Mouse (Mus musculus): Measurements from ENCODE around the gene Prkcz. TPM values are rescaled to one million over a fixed set of nuclear protein-coding genes. Genes with fewer than 3 reads are reported as not detected.

Prkcz gene
- total RNA-seq (2021): 1 to 10 TPM; 1.6 to 2.6 TPM
- long read RNA-seq, experiment 1, partial matches to known transcripts: 2 of 3 reads
- long read RNA-seq, experiment 1, other reads (novel, unspliced or antisense): 0 of 3 reads
- long read RNA-seq, experiment 2, full-length matches to known transcripts: 5 of 7 reads
- long read RNA-seq, experiment 2, partial matches to known transcripts: 0 of 7 reads
- long read RNA-seq, experiment 2, other reads (novel, unspliced or antisense): 2 of 7 reads

DNA sequence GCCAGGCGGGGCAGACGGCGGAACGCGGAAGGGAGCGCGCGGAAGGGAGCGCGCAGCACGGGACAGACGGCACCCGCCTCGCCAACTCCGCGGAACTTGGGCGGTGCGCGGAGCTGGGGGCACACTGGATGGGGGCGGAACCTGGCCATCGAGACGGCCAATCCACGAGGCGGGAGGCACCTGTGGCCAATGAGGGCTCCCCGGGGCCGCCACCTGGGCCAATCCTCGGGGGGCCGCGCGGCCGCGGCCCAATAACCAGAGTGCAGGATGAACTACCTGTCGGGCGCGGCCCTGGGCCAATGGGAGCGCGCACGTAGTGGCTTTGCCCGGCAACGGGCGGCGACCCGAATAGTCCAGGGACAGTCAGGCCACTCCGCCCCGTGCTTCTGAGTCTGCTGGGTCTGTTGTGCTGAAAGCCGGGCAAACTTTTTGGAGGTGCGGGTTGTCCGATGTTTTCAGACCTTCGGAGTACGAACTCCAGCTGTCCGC lies at the start of gene Prkcz:
Gene Prkcz (minus strand): TSS at position 59 of the 489 bp plus-strand sequence.
- intact Hi-C loops (cut with DNase I; ENCODE audit: low total_unique reads): no loop called here
- peak; percentile 67 for DNase-seq

DNA sequence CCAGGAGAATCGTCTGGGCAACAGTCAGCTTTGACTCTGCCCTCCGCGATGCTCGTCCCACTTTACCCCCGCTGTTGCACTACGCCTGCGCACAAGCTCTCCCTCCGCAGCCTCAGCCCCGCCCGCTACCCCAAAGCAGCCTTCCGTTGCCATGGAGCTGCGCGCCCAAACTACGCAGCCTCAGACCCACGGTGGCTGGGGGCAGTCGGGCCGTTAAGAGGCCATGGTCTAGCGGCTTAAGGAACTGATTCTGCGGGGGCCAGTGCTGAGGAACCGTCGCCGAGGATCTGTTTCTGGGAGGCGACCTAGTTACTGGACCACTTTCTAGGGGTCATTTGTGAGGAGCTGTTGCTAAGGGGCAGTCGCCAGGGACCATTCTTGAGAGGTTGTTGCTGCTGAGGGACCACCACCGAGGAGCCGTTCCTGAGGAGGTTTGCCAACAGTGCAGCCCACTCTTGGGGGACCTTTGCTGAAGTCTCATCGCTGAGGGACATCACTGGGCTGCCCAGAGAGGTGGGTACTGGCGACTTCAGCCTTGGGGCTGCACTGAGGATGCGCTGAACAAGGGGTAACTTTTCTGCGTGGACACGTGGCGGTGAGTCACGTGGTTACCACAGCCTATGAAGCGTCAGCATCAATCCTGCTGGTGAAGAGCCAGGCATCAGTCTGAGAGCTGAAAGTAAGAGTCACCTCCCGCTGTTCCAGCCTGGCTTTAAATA lies 48.1 kb upstream of the Prkcz start, which contains the start of gene Cfap74:
Gene Cfap74 (plus strand): TSS at position 133 of the 719 bp plus-strand sequence.
- intact Hi-C loops (cut with DNase I; ENCODE audit: low total_unique reads): no loop called here
- DNase-seq: peak; percentile 84

DNA sequence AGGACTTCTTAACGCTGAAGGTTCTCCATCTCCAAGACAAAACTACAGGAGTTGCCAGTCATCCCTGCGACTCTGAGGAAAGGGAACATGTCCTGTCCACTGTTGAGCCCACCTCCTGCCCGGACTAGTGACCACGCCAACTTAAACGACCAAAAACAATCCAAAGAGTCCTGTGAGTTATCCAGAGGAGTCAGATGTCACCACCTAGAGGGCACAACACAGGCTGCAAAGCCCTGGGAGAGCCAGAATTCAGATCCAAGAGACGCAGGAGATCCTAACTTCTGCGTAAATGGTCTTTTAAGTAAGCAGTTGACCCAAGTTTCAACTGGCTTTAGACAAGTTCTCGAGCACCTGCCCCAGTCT lies 47.5 kb upstream of the Prkcz start:
- DNase-seq: no peak
- intact Hi-C loops (cut with DNase I; ENCODE audit: low total_unique reads): no loop called here

DNA sequence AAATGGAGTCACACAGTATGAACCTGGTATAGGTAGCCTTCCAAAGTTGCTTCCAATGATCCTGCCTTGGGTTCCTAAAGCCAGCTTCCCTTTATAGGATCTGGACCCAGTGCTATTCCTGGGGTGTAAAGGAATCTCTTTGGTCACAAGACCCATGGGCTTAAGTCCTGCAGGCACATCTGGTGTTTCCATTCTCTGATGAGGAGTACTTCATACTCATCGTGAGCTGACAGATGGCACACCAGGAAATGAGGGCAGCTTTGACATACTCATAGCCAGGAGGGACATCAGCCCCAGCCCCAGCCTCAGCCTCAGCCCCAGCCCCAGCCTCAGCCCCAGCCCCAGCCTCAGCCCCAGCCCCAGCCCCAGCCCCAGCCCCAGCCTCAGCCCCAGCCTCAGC lies 41.3 kb upstream of the Prkcz start:
- intact Hi-C loops (cut with DNase I; ENCODE audit: low total_unique reads): no loop called here

DNA sequence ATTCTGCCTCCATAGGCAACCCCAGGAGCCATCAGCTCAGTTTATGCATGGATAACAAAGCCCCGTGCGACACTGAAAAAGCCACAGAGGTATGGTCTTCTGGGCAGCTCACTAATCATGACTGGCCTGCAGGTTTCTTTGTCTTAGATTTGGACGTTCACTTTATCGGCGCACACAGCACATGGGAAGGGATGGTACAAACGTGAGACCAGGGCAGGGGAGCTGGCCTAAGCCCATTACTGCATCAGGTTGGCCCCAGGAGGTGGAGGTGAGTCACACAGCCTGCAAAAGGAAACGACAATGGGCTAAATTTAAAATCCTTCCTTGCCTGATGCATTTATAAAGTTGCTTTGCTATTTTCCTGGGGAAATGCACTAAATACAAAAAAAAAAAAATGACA lies 40.0 kb upstream of the Prkcz start:
- intact Hi-C loops (cut with DNase I; ENCODE audit: low total_unique reads): no loop called here

More for the DNA sequence above, 41.3 kb upstream of the Prkcz start:
- DNase-seq: no peak

DNA sequence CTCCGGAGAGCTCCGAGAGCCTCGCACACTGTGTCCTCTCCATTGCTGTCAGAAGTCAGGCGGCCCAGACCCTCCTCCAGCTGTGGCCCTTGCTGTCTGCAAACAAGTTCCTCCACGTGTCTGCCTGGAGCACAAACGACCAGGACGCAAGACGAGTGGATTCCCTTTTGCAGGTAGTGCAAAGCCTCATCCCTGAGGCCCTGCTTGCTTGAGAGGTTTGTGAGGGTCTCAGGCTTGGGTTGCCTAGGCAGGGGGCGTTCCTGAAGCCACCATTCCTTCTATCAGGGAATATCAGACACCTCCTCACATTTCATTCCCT lies 37.0 kb upstream of the Prkcz start:
- no peak for DNase-seq
- intact Hi-C loops (cut with DNase I; ENCODE audit: low total_unique reads): no loop called here

More for the DNA sequence above, 40.0 kb upstream of the Prkcz start:
- DNase-seq: no peak

DNA sequence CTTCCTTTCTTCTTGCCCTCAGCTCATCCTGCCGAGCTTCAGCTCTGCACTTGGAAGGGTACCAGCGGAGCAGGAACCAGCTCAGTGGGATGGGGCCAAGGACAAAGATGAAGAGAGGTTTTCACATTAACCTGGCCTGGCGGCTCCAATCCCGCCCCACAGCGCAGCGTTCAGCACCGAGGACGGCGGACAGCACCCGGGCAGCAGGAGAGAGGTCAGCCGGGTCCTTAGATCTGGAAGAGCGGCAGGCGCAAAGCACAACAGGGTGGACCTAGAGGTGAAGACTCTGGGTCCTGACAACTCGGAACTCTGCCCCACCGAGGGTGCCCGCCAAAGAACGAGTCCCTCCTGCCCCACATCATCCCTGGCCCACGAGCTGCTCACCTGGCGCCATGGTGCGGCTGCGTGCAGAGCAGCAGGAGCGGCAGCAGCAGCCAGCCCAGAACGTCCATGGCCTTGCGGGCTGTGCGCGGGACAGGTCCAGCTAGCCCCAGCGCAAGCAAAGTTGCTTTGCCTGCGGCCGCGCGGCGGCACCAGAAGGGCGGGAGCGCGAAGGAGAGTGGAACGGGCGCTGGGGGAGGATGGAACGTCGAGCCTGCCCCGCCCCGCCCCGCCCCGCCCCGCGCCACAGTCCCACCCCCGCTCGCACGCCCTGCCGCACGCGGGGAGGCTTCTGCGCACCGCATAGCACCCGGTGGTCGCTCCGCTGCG lies 36.5 kb upstream of the Prkcz start, which contains the start of gene Gabrd:
Gene Gabrd (minus strand): TSS at position 602 of the 711 bp plus-strand sequence.
- intact Hi-C loops (cut with DNase I; ENCODE audit: low total_unique reads): no loop called here
- peak; percentile 58 for DNase-seq

DNA sequence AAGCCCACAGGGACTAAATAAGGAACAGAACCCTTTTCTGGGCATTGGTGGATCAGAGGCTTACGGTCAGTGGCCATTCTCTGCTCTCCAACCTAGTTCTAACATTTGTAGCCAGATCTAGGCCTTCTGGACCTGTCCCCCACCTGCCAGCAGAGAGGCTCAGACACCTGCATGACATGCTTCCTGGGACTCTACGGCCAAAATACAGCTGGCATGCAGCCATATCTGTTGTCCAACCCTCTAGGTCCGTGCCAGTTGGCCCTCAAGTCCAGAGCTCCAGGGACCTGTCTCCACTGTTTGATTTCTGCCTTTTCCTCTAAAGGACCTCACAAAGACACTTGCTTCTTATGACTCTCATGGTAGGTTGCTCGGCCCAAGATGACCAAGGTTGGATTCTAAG lies 35.6 kb upstream of the Prkcz start:
- no peak for DNase-seq
- intact Hi-C loops (cut with DNase I; ENCODE audit: low total_unique reads): no loop called here

DNA sequence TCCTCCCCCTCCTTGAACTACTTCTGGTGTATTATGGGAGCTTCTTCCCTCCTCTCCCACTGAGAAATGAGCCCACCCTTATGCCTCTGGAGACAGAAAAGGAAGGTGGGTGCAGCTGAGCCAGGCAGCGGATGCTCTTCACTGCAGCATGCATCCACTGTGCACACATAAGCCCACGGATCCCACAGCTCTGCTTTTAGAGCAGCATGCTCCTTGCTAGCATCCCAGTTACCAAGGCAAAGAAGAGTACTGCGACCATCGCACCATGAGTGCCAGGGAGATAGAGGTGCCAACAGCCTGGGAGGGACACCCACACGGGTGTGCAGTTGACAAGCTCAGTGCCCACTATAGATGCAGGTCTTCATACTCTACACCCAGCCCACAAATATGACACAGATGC lies 34.3 kb upstream of the Prkcz start:
- intact Hi-C loops (cut with DNase I; ENCODE audit: low total_unique reads): no loop called here
- DNase-seq: no peak

DNA sequence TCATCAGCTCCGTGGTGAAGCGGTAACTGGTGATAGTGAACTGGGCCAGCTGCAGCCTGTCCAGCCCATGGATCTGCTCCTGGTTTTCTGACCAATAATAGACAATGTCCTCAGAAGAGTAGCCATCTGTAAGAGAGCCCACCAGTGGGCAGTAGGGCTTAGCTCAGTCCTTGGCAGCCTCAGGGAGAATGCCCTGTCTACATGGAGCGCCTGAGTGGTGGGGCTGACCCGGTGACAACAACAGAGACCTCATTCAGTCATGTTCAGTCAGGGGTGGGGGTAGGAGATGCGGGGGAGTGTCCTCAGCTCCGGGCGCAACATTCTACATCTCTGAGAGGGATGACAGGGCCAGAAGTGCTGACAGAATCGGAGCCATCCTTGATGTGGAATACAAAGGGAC lies 26.0 kb upstream of the Prkcz start:
- intact Hi-C loops (cut with DNase I; ENCODE audit: low total_unique reads): no loop called here
- DNase-seq: no peak

DNA sequence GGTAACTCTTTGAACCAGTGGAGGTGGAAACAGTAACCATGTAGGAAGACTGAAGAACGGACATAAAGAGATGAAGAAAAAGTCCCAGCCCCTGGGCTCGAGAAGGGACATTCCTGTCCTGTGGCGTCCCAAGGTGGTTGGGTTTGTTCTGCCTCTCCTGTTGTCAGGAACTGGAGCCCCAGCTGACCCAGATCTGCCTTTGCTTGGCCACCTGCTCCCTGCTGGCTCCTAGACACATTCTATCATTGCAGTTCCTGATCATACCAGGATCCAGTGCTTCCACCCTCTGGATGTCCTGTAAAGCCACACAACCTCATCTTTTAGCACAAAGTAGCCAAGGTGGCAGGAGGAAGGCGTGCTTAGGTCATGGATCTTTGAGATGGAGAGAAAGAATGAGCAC lies 22.2 kb upstream of the Prkcz start:
- intact Hi-C loops (cut with DNase I; ENCODE audit: low total_unique reads): no loop called here
- no peak for DNase-seq

DNA sequence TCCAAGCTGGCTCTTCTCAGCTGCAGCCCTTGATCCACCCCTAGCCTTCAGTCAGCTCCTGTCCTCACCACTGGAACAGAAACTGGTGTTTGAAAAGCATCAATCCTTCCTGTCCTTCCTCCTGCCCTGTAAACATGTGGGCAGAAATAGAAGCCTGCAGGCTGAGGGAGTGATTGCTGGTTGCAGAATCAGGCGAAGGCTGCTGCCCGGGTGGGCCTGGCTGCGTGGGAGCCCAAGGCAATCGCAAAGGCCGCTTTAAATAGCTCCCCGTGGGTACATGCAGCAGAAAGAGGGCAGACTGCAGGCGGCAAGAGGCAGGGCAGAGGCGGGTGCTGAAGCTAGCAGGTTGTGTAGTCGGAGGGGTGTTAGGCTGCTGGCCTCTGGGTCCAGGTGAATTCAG lies 21.6 kb upstream of the Prkcz start:
- intact Hi-C loops (cut with DNase I; ENCODE audit: low total_unique reads): no loop called here
- DNase-seq: no peak

DNA sequence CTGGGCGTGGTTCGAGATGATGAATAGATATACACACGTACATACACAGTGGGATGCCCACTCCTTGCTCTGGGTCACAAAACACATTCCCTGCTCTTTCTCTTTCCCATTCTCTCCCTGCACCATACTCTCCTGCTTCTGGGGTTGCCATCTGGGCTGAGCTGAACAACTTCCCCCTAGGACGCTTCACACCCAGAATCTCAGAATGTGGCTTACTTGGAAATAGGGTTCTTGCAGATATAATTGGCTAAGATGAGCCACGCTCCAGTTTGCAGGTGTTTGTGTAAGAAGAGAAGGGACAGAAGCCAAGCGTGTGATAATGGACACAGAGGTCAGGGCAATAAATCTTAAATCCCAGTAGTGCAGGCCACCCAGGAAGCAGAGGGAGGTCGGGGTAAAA lies 20.8 kb upstream of the Prkcz start:
- DNase-seq: no peak
- intact Hi-C loops (cut with DNase I; ENCODE audit: low total_unique reads): no loop called here

DNA sequence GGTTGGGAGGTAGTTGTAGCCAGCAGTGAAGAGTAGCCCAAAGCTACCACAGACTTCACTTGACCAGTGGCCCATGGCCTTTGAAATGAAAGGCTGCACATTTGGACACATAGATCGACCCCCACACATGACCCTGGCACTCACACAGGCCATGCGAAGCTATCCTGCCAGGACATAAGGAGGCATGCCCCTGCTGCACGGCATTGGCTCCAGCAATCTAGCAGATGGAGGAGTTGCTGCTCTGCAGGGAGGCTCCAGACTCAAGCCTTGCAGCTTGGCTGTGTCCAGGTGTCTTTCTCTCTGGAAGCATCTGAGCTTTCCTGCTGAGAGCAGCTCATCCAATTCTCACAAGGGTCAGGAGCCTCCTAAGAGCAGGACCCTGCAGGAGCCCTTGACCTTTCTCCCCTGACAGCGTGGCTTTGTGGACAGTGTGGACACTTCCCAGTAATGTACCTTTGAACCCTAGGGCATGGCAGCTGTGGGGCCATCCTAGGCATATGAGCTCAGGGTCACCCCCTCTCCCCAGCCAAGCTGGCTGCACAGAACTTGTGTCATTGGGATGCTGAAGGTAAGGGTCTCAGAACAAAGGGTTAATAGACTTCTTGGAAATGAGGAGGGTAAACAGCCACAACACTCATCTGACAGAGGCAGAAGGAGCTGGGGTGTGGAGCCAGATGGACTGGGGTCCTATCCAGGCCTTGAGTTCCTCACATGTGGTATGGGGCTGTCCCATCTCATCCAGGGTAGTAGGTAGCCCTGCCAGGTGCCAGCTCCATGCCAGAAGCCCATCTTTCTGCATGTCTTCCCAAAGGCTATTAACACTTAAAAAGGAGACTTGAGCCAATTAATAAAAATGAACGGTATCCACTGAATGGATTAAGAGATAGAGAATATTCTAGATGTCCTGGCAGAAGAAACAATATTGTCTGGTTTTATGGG lies 10.9 kb upstream of the Prkcz start:
- DNase-seq: no peak
- intact Hi-C loops (cut with DNase I; ENCODE audit: low total_unique reads): no loop called here

DNA sequence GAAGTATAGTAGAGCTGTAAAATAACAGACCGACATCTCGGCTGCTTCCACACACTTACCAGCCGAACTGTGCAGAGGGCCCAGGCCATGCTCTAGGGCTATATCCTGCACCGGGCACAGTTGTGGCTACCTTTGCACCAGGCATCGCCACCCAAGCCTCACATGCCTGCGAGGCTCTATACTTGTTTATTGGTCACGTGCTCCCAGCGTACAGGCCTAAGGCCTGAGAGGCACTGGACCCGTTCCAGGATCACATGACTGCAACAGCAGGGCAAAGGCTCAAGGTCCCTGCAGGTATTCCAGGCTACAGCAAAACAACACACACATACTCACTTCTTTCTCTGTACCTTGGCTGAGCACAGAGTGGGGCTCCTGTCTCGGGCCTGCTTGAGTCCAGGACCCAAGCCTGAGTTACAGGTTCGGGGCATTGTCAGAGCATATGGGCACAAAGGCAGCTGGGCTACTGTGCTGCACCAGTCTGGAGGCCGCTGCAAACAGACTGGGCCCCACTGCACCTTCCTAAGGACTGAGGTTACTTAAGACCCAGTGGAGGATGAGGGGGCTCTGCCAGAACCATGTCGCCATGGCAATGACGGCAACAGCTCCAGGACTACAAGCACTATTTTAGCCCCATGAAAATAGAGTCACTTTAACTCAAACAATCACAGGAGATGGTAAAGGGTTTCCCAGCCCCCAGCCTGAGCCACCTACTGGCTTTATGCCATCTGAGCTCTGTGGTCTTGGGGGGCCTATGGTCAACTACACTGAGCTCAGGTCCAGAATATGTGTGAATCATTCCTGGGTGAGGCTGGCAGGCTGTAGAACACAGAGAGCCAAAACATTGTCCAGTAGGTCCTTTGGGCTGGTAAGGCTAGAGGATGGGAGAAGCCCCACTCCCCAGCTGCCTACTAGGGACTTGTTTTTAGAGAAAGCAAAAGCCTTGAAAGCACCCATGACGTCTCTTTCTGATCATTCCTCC lies 9.9 kb upstream of the Prkcz start:
- intact Hi-C loops (cut with DNase I; ENCODE audit: low total_unique reads): no loop called here
- no peak for DNase-seq

DNA sequence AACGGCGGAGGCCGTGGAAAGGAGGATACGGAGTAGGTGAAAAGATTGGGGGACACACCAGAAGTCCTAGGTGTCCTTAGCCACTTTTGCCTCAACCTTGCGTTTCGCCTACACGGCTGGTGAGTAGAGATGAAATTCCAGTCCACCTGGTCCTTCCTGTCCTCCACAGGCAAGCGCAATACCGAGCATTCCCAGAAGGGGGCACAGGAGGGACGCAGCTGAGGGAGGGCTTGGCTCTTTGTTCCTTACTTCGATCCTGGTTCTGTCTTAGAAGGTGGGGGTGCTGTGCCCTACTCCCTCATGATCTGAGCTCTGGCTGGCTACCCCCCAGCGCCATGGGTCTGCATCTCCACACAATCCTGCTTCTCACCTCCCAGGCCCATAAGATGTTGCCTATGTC lies 7.5 kb upstream of the Prkcz start:
- DNase-seq: peak; percentile 68
- intact Hi-C loops (cut with DNase I; ENCODE audit: low total_unique reads): no loop called here

DNA sequence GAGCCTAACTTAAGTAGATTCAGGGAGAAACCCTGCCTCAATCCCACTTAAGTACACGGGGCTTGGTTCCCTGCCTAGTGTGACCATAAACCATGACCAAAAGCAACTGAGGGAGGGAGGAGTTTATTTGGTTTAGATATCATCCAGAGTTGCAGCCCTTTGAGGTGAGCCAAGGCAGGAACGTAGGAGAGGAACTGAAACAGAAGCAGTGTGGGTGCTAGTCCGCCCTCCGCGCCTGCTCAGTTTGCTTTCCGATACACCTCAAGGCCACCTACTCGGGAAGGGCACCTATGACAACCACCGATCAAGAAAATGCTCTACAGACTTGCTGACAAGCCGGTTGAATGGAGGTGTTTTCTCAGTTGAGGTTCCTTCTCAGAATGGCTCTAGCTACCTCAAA lies 6.6 kb upstream of the Prkcz start:
- DNase-seq: no peak
- intact Hi-C loops (cut with DNase I; ENCODE audit: low total_unique reads): no loop called here

DNA sequence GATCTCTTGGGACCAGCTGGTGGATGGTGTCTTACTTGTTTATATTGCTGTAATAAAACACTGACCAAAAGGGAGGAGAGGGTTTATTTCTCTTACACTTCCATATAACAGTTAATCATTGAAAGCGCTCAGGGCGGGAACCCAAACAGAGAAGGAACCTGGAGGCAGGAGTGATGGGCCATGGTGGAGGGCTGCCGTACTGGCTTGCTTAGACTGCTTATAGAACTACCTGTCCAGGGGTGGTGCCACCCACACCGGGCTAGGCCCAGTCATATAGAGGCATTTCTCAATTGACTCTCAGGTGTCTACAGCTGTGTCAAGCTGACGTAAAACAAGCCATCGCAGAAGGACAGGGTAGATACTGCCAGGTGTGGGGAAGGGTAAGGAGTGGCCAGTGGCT lies 5.6 kb upstream of the Prkcz start:
- no peak for DNase-seq
- intact Hi-C loops (cut with DNase I; ENCODE audit: low total_unique reads): no loop called here

DNA sequence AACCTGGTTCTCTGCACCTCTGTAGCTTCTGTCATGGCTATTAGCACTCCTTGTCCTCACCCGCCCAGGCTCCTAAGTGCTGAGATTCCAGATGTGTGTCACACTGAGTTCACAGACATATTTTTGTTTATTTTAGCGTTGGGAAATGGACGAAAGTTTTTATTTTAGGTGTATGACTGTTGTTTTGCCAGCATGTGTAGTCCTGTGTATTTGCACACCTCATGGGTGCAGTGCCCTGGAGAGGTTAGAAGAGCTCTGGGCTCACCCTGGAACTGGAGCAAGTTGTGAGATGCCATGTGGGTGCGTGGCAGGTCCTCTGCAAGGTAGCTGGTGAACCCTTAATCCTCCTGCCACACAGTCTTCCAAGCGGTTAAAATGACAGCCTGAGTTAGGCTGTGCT lies 1.3 kb upstream of the Prkcz start:
- DNase-seq: no peak
- intact Hi-C loops (cut with DNase I; ENCODE audit: low total_unique reads): no loop called here

Measured in gastrocnemius, postnatal 14 days (tissue).